Comparison of ENCODE assay signal across 1 mouse cellular context in genomic region chr7:30089405-30089804, GRCm38 (mm10).
TF ChIP-seq lines count a peak whose summit lies in the region.

No protein-coding gene starts in this region.

TF ChIP-seq in MEL, 35 proteins besides CTCF, POLR2A, EP300 and RAD21:
- TF ChIP-seq SIN3A (IDR thresholded peaks at IDR 0.05; ENCODE audit: low read length) (no peak), GATA1 (IDR thresholded peaks at IDR 0.05; ENCODE audit: low read depth, low read length) (no peak), MYB (IDR thresholded peaks at IDR 0.05; ENCODE audit: low read depth, low read length) (no peak), TCF12 (IDR thresholded peaks at IDR 0.05; ENCODE audit: low read depth, low read length) (no peak), MYC (IDR thresholded peaks at IDR 0.05; ENCODE audit: low read depth, low read length) (no peak), NELFE (IDR thresholded peaks at IDR 0.05; ENCODE audit: low read depth, low read length) (no peak), ZKSCAN1 (IDR thresholded peaks at IDR 0.05; ENCODE audit: low read depth, low read length) (no peak), JUND (IDR thresholded peaks at IDR 0.05; ENCODE audit: low read depth, low read length) (no peak), NRF1 (IDR thresholded peaks at IDR 0.05; ENCODE audit: insufficient read depth, low read depth, low read length, poor library complexity, severe bottlenecking) (no peak), UBTF (IDR thresholded peaks at IDR 0.05; ENCODE audit: borderline replicate concordance, insufficient read depth, low read depth, low read length) (no peak), ZMIZ1 (IDR thresholded peaks at IDR 0.05; ENCODE audit: low read depth, low read length) (no peak), TBP (IDR thresholded peaks at IDR 0.05; ENCODE audit: low read depth, low read length) (no peak)
